Mouse (Mus musculus): ENCODE results near the gene Apol7e.
"Not testable (repeated sequence)": the region's sequence is repeated elsewhere in the genome, so short reads cannot be mapped to it uniquely, and the experiment has no call there.

DNA sequence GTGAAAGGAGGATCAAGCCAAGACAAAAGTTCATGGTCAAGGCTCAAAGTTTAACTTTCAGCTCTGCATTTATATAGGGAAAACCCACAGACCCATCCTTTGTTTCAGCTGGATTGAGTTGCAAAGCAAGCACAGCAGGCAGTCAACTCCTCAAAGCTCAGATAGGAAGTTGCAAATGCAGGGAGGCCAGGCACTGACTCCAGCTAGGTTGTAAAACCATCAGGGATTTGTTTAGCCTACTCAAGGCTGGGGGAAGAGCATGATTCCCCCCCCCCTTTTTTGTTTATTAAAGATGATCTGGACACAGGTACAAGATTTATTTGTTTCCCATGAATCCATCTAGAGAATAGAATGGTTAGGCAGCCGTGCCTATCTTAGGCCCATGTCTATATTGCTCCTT, 24.6 kb upstream of the Apol7e start:
- not testable (repeated sequence) for TF ChIP-seq CTCF (IDR thresholded peaks at IDR 0.05; ENCODE audit: insufficient read depth, low read length); POLR2A (IDR thresholded peaks at IDR 0.05; ENCODE audit: borderline replicate concordance, extremely low read depth, low read depth, low read length)
